Mouse (Mus musculus) kidney, embryonic 14.5 days (tissue): Measurements from ENCODE around the gene Sag. TPM values are rescaled to one million over a fixed set of nuclear protein-coding genes. Genes with fewer than 3 reads are reported as not detected.

ENCODE experiments used
- ATAC-seq: fragments of 200-750 bp; cut with Nextera tagmentation; 2 replicates; pipeline ENCODE4 v1.8.0; 2017; ENCODE audit warnings: moderate number of reproducible peaks, mild to moderate bottlenecking, moderate TSS enrichment, moderate library complexity; ENCODE audit not compliant: low FRiP score, low TSS enrichment
- H3K27ac ChIP-seq: fragments of 300-500 bp; sonication (generic); 2 replicates; pipeline ENCODE4 v1.5.1; 2014; ENCODE audit warnings: low read depth, mild to moderate bottlenecking, low read length, moderate library complexity, mixed read lengths
- H3K27me3 ChIP-seq: fragments of 300-500 bp; sonication (generic); 2 replicates; pipeline ENCODE4 v1.6.1; 2014; ENCODE audit warnings: mild to moderate bottlenecking, low read length; ENCODE audit not compliant: control insufficient read depth, insufficient read depth
- H3K36me3 ChIP-seq: fragments of 300-500 bp; sonication (generic); 2 replicates; pipeline ENCODE4 v1.6.1; 2014; ENCODE audit warnings: low read length, mixed read lengths; ENCODE audit not compliant: control insufficient read depth, insufficient read depth
- H3K4me1 ChIP-seq: fragments of 300-500 bp; sonication (generic); 2 replicates; pipeline ENCODE4 v1.6.1; 2014; ENCODE audit warnings: low read length, mixed read lengths; ENCODE audit not compliant: control insufficient read depth, insufficient read depth
- H3K4me2 ChIP-seq: fragments of 300-500 bp; sonication (generic); replicated peaks from 2 replicates; pipeline ENCODE4 v1.6.1; 2014; ENCODE audit warnings: low read depth, mild to moderate bottlenecking, low read length
- H3K4me3 ChIP-seq: fragments of 300-500 bp; sonication (generic); 2 replicates; pipeline ENCODE4 v1.5.1; 2014; ENCODE audit warnings: mild to moderate bottlenecking, low read length
- H3K9ac ChIP-seq: fragments of 300-500 bp; sonication (generic); 2 replicates; pipeline ENCODE4 v1.6.1; 2014; ENCODE audit warnings: low read depth, mild to moderate bottlenecking, low read length, moderate library complexity
- H3K9me3 ChIP-seq: fragments of 300-500 bp; sonication (generic); 2 replicates; pipeline ENCODE4 v1.6.1; 2016; ENCODE audit warnings: low read length; ENCODE audit not compliant: control insufficient read depth
- WGBS: fragments of 180-500 bp; shearing (Covaris S2); extraction: QIAGEN DNeasy Blood & Tissue Kit; methylation state at CpG from one replicate; pipeline ENCODE4 v1.1.7; 2014; 5-methylcytosine and 5-hydroxymethylcytosine counted together
- polyA plus RNA-seq: library from polyadenylated mRNA; unstranded; fragments of >200 nt; fragmentation: Nextera tagmentation; extraction: Ambion mirVana; gene quantifications from 2 replicates; pipeline ENCODE4 v1.2.1, GENCODE M21; 2014

Sag gene
- polyA plus RNA-seq, 1 experiment from 2014 or later, result 3.7 TPM

- no peak overlapping the region for H3K4me3 ChIP-seq
- no peaks in the 10 kb centered on the region for H3K9me3 ChIP-seq
- H3K27ac ChIP-seq, result no peak overlapping the region
- H3K27me3 ChIP-seq, result no peaks in the 10 kb centered on the region
- H3K36me3 ChIP-seq, result no peaks in the 10 kb centered on the region
- ATAC-seq, result no peak
- no peak overlapping the region for H3K4me2 ChIP-seq
- H3K9ac ChIP-seq, result no peak overlapping the region
- H3K4me1 ChIP-seq, result no peaks in the 10 kb centered on the region
- WGBS, result 54% methylated on average over 1 of the region's 1 CpGs
Measured at GRCm38 (mm10) chr1:87890960-87891359, 87.5 kb downstream of the Sag start.

GRCm38 (mm10) chr1:87891634-87892033 lies 88.2 kb downstream of the Sag start:
- ATAC-seq, result no peak
- WGBS, result 91% methylated on average over 4 of the region's 4 CpGs
- Histone ChIP-seq H3K9ac (no peak overlapping the region), H3K27me3 (no peaks in the 10 kb centered on the region), H3K4me1 (no peaks in the 10 kb centered on the region), H3K27ac (no peak overlapping the region), H3K36me3 (no peaks in the 10 kb centered on the region), H3K4me2 (no peak overlapping the region), H3K4me3 (no peak overlapping the region), H3K9me3 (no peaks in the 10 kb centered on the region)

- Histone ChIP-seq H3K27me3 (no peaks in the 10 kb centered on the region), H3K4me2 (no peak overlapping the region), H3K27ac (no peak overlapping the region), H3K4me3 (no peak overlapping the region), H3K9ac (no peak overlapping the region), H3K36me3 (no peaks in the 10 kb centered on the region), H3K4me1 (no peaks in the 10 kb centered on the region), H3K9me3 (no peaks in the 10 kb centered on the region)
- ATAC-seq, result no peak
- 81% methylated on average over 2 of the region's 2 CpGs for WGBS
Measured at GRCm38 (mm10) chr1:87892499-87892898, 89.0 kb downstream of the Sag start.

GRCm38 (mm10) chr1:87893414-87893813 lies 89.9 kb downstream of the Sag start:
- Histone ChIP-seq H3K36me3 (no peaks in the 10 kb centered on the region), H3K27ac (no peak overlapping the region), H3K4me2 (no peak overlapping the region), H3K9me3 (no peaks in the 10 kb centered on the region), H3K4me1 (no peaks in the 10 kb centered on the region), H3K27me3 (no peaks in the 10 kb centered on the region), H3K9ac (no peak overlapping the region), H3K4me3 (no peak overlapping the region)
- no peak for ATAC-seq
- WGBS, result 96% methylated on average over 4 of the region's 4 CpGs

Other genes with a start within 250 kb of the Sag start
- gene Ngef, start 229.8 kb upstream of the Sag start, polyA plus RNA-seq, result 0.96 and 1.5 TPM in 2 replicates
- 3.6 and 7.5 TPM in 2 replicates for gene Inpp5d, start 183.4 kb upstream of the Sag start, polyA plus RNA-seq
- gene Atg16l1, start 47.8 kb upstream of the Sag start, polyA plus RNA-seq, result 23.7 and 33.1 TPM in 2 replicates
- gene Dgkd, start 49.6 kb downstream of the Sag start, polyA plus RNA-seq, result 18.1 and 32.6 TPM in 2 replicates
- 26.6 and 41.5 TPM in 2 replicates for gene Usp40, start 204.9 kb downstream of the Sag start, polyA plus RNA-seq